In the genomic region with DNA sequence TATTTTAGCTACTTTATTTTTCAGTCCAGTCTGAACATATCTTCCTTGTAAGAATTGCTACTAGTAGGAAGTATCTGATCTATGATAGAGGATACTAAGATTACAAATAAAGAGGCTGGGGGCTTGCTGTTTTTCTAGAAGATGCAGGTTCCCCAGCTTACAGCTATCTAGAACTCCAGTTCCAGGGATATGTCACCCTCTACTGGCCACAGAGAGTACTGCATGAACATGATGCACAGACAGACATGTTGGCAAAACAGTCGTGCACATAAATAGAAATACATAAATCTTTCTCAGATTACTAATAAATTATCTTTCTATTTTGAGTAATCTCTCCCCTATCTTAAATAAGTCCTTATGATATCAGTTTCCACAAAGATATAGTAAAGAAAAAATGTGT, we compare ENCODE assay signal across 10 mouse cellular contexts. TPM values are rescaled to one million over a fixed set of nuclear protein-coding genes. Genes with fewer than 3 reads are reported as not detected.
DNase-seq lines count a peak whose midpoint lies in the region; ATAC-seq and TF ChIP-seq lines count a peak whose summit lies in the region.
"Had no signal": no experiment of that assay in that cellular context is flagged by ENCODE, and none has a peak within 500 bp of the region (broad histone marks: within the 10 kb centered on the region; RNA-seq: fewer than 3 reads in every experiment).

No protein-coding gene starts in this region.

- ATAC-seq in kidney, postnatal 0 days (replicated peaks; ENCODE audit: low FRiP score, low read depth) = no peak
- no peak for ATAC-seq in liver, embryonic 11.5 days (replicated peaks; ENCODE audit: low FRiP score)

- peak; percentile 77 for TF ChIP-seq CTCF in kidney, postnatal 0 days (IDR thresholded peaks at IDR 0.05; ENCODE audit: low read depth)

- no peaks in the 10 kb centered on the region for H3K9me3 ChIP-seq in kidney, postnatal 0 days (replicated peaks; ENCODE audit: low read length)
- no peaks in the 10 kb centered on the region for H3K9me3 ChIP-seq in liver, embryonic 11.5 days (ENCODE audit: control insufficient read depth, low read length)
- H3K9me3 ChIP-seq: hindbrain, embryonic 15.5 days had no signal

- H3K36me3 ChIP-seq in kidney, postnatal 0 days (ENCODE audit: insufficient read depth, low read length) = no peaks in the 10 kb centered on the region
- H3K36me3 ChIP-seq in liver, embryonic 11.5 days (ENCODE audit: control insufficient read depth, insufficient read depth, low read length) = no peaks in the 10 kb centered on the region; the same call in 1 of the 2 replicates
- H3K36me3 ChIP-seq: hindbrain, embryonic 15.5 days had no signal

- no peak overlapping the region for H3K27ac ChIP-seq in kidney, postnatal 0 days
- H3K27ac ChIP-seq in liver, embryonic 11.5 days (ENCODE audit: low read depth, low read length) = no peak overlapping the region
- H3K27ac ChIP-seq: hindbrain, embryonic 15.5 days had no signal

- no peak overlapping the region for H3K4me2 ChIP-seq in kidney, postnatal 0 days (ENCODE audit: low read length)
- no peak overlapping the region for H3K4me2 ChIP-seq in liver, embryonic 11.5 days
- H3K4me2 ChIP-seq: hindbrain, embryonic 15.5 days had no signal

- no peaks in the 10 kb centered on the region for H3K27me3 ChIP-seq in kidney, postnatal 0 days (ENCODE audit: insufficient read depth, low read length)
- H3K27me3 ChIP-seq in liver, embryonic 11.5 days (replicated peaks; ENCODE audit: control insufficient read depth, insufficient read depth, low read length) = no peaks in the 10 kb centered on the region
- H3K27me3 ChIP-seq: hindbrain, embryonic 15.5 days had no signal

- no peak overlapping the region for H3K9ac ChIP-seq in kidney, postnatal 0 days (ENCODE audit: low read depth, low read length)
- no peak overlapping the region for H3K9ac ChIP-seq in liver, embryonic 11.5 days (ENCODE audit: low read depth, low read length)
- H3K9ac ChIP-seq: hindbrain, embryonic 15.5 days had no signal

- no peaks in the 10 kb centered on the region for H3K4me1 ChIP-seq in kidney, postnatal 0 days (replicated peaks; ENCODE audit: insufficient read depth, low read length)
- H3K4me1 ChIP-seq in liver, embryonic 11.5 days (replicated peaks; ENCODE audit: control insufficient read depth, insufficient read depth, low read length) = no peaks in the 10 kb centered on the region
- H3K4me1 ChIP-seq: hindbrain, embryonic 15.5 days had no signal

- WGBS in kidney, postnatal 0 days = 14% methylated on average over 1 of the region's 1 CpGs
- WGBS in liver, embryonic 11.5 days = 22% methylated on average over 1 of the region's 1 CpGs

- DNase-seq in ovary, postnatal 10 days (ENCODE audit: low spot score) = peak; percentile 16
- no peak for DNase-seq in ovary, adult 18-20 months (ENCODE audit: low spot score)
- peak; percentile 25 for DNase-seq in adrenal gland, adult 8-10 months
- DNase-seq in embryo, embryonic 9.5 days (ENCODE audit: extremely low spot score) = peak; percentile 59
- peak; percentile 57 for DNase-seq in kidney, postnatal 0 days (ENCODE audit: low spot score)
- DNase-seq in liver, embryonic 11.5 days (ENCODE audit: low spot score) = peak; percentile 35
- DNase-seq in right cerebral cortex, adult 2 months (ENCODE audit: low spot score in 2 of 2) = peak; percentile 80
- peak; percentile 38 to 66 for DNase-seq in urinary bladder, postnatal 36 days (ENCODE audit: low spot score in 2 of 2)

- H3K4me3 ChIP-seq in kidney, postnatal 0 days (replicated peaks; ENCODE audit: low read depth, low read length) = no peak overlapping the region
- H3K4me3 ChIP-seq in liver, embryonic 11.5 days (ENCODE audit: low read depth, low read length) = no peak overlapping the region
- H3K4me3 ChIP-seq: hindbrain, embryonic 15.5 days had no signal

RNA-seq across cellular contexts. Expression of gene Gm10477, which starts 34.8 kb away (rescaled TPM):
- not detected for total RNA-seq in adrenal gland, adult 8-10 months (2022)
- polyA plus RNA-seq in kidney, postnatal 0 days (2015; fragmentation: Nextera tagmentation; extraction: Ambion mirVana) = not detected in 2 replicates
- polyA plus RNA-seq in liver, embryonic 11.5 days (2014; fragmentation: Nextera tagmentation; extraction: Ambion mirVana) = not detected in 2 replicates
- polyA plus RNA-seq: hindbrain, embryonic 15.5 days; testis, adult 2 months had no signal

RNA-seq across cellular contexts. Expression of gene Ints6l, which starts 35.1 kb away (rescaled TPM):
- total RNA-seq in adrenal gland, adult 8-10 months (2022) = 10 to 100 TPM; 26.2 to 54.0 (median 38.0) TPM
- 30.4 and 31.7 TPM in 2 replicates for polyA plus RNA-seq in kidney, postnatal 0 days (2015; fragmentation: Nextera tagmentation; extraction: Ambion mirVana)
- 41.8 and 44.8 TPM in 2 replicates for polyA plus RNA-seq in liver, embryonic 11.5 days (2014; fragmentation: Nextera tagmentation; extraction: Ambion mirVana)

RNA-seq across cellular contexts. Expression of gene Gm2174, which starts 42.0 kb away (rescaled TPM):
- total RNA-seq in adrenal gland, adult 8-10 months (2022) = 1 to 10 TPM in 1 of 4 experiments, not detected in 3; 1.1 TPM
- 2.4 and 2.5 TPM in 2 replicates for polyA plus RNA-seq in kidney, postnatal 0 days (2015; fragmentation: Nextera tagmentation; extraction: Ambion mirVana)
- 2.1 and 2.2 TPM in 2 replicates for polyA plus RNA-seq in liver, embryonic 11.5 days (2014; fragmentation: Nextera tagmentation; extraction: Ambion mirVana)
- polyA plus RNA-seq: testis, adult 2 months had no signal

RNA-seq across cellular contexts. Expression of gene Gm648, which starts 59.6 kb away (rescaled TPM):
- total RNA-seq in adrenal gland, adult 8-10 months (2022) = not detected
- not detected in 2 replicates for polyA plus RNA-seq in kidney, postnatal 0 days (2015; fragmentation: Nextera tagmentation; extraction: Ambion mirVana)
- not detected in 2 replicates for polyA plus RNA-seq in liver, embryonic 11.5 days (2014; fragmentation: Nextera tagmentation; extraction: Ambion mirVana)
- polyA plus RNA-seq: hindbrain, embryonic 15.5 days had no signal
